Mouse (Mus musculus): ENCODE results near the gene Mvb12b. TPM values are rescaled to one million over a fixed set of nuclear protein-coding genes. Genes with fewer than 3 reads are reported as not detected.

The Mvb12b gene
- 0.54 TPM for polyA plus RNA-seq (2014; fragmentation: Illumina TruSeq; extraction: RNeasy Lipid Tissue Mini Kit (QIAGEN cat#74804); ENCODE audit: low read depth, low replicate concordance)

DNA sequence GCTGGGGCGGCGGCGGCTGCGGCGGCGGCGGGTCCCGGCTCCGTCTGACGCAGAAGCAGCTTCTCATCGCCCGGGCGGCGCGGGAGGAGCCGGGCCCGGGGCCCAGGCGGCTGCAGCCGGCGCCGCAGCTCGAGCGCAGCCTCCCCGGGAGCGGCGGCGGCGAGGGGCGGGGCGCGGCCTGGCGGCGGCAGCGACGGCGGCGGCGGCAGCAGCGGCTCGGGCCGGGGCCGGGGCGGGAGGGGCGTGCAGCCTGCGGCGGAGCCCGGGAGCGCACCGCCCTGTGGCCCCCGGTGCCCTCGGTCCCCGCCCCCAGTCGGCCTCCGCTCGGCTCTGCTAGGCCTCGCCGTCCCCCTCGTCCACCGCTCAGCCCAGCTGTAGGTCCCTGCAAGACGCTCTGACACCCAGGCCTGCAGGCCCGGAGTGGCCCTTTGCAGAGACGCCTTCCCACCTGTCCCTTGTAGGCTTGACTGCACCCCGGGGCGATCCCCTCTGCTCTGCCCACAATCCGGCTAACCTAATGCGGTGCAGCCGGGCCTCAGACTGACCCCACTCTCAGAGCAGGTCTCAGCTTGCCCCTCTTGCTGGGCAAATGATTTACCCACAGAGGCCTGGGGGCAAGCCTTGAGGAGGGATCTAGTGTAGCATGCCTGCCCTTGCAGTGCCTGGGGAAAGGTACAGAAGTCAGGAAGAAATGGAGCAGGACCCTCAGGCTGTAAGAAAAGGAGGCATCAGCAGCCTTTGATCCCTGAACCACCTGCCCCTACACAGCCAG, at the start of gene Mvb12b:
Gene Mvb12b (minus strand): TSS at position 619 of the 772 bp plus-strand sequence.

Other genes with a start within 250 kb of the Mvb12b start
- gene Lmx1b, start 247.4 kb downstream of the Mvb12b start, polyA plus RNA-seq (2014; fragmentation: Illumina TruSeq; extraction: RNeasy Lipid Tissue Mini Kit (QIAGEN cat#74804); ENCODE audit: low read depth, low replicate concordance) = not detected

Measured in sigmoid colon, adult 10 weeks (tissue).